Mouse (Mus musculus) stomach, embryonic 14.5 days (tissue): Measurements from ENCODE around the gene Nrn1. TPM values are rescaled to one million over a fixed set of nuclear protein-coding genes. Genes with fewer than 3 reads are reported as not detected.

Experiments
- ATAC-seq: fragments of 200-750 bp; cut with Nextera tagmentation; 2 replicates; pipeline ENCODE4 v1.8.0; 2017; ENCODE audit warnings: low read depth, moderate TSS enrichment; ENCODE audit not compliant: insufficient number of reproducible peaks, insufficient read depth, low FRiP score
- H3K27ac ChIP-seq: fragments of 300-500 bp; sonication (generic); 2 replicates; pipeline ENCODE4 v1.5.1; 2014; ENCODE audit warnings: mild to moderate bottlenecking, low read length, moderate library complexity, mixed read lengths
- H3K27me3 ChIP-seq: fragments of 300-500 bp; sonication (generic); 2 replicates; pipeline ENCODE4 v1.6.1; 2014; ENCODE audit warnings: low read length, control low read depth, mixed read lengths; ENCODE audit not compliant: control insufficient read depth, insufficient read depth
- H3K36me3 ChIP-seq: fragments of 300-500 bp; sonication (generic); 2 replicates; pipeline ENCODE4 v1.6.1; 2014; ENCODE audit warnings: mild to moderate bottlenecking, control low read depth, low read length, moderate library complexity, mixed read lengths; ENCODE audit not compliant: control insufficient read depth, insufficient read depth
- H3K4me1 ChIP-seq: fragments of 300-500 bp; sonication (generic); 2 replicates; pipeline ENCODE4 v1.6.1; 2014; ENCODE audit warnings: low read length, control low read depth, mixed read lengths; ENCODE audit not compliant: control insufficient read depth, insufficient read depth
- H3K4me2 ChIP-seq: fragments of 300-500 bp; sonication (generic); replicated peaks from 2 replicates; pipeline ENCODE4 v1.6.1; 2014; ENCODE audit warnings: low read depth, low read length, control low read depth
- H3K4me3 ChIP-seq: fragments of 300-500 bp; sonication (generic); 2 replicates; pipeline ENCODE4 v1.5.1; 2014; ENCODE audit warnings: low read depth, low read length, control low read depth
- H3K9ac ChIP-seq: fragments of 300-500 bp; sonication (generic); replicated peaks from 2 replicates; pipeline ENCODE4 v1.6.1; 2014; ENCODE audit warnings: low read depth, mild to moderate bottlenecking, control low read depth, low read length, moderate library complexity, mixed read lengths
- H3K9me3 ChIP-seq: fragments of 300-500 bp; sonication (generic); 2 replicates; pipeline ENCODE4 v1.6.1; 2016; ENCODE audit warnings: low read depth, low read length, control low read depth; ENCODE audit not compliant: control insufficient read depth
- WGBS: fragments of 180-500 bp; shearing (Covaris S2); extraction: QIAGEN DNeasy Blood & Tissue Kit; methylation state at CpG from one replicate; pipeline ENCODE4 v1.1.7; 2014; 5-methylcytosine and 5-hydroxymethylcytosine counted together
- polyA plus RNA-seq: library from polyadenylated mRNA; unstranded; fragments of >200 nt; fragmentation: Nextera tagmentation; extraction: Ambion mirVana; gene quantifications from 2 replicates; pipeline ENCODE4 v1.2.1, GENCODE M21; 2014

The Nrn1 gene
- polyA plus RNA-seq, 1 experiment from 2014 or later = 1.8 TPM

- ATAC-seq = no peak
- peak overlapping the region; percentile 37 for H3K4me2 ChIP-seq
- no peak overlapping the region for H3K27ac ChIP-seq
- no peaks in the 10 kb centered on the region for H3K9me3 ChIP-seq
- peak overlapping the region; percentile 20 for H3K4me3 ChIP-seq
- peaks cover 11% of the 10 kb centered on the region for H3K4me1 ChIP-seq
- WGBS = under 1% methylated on average over 34 of the region's 34 CpGs
- H3K9ac ChIP-seq = no peak overlapping the region
- no peaks in the 10 kb centered on the region for H3K36me3 ChIP-seq
- peaks cover 74% of the 10 kb centered on the region for H3K27me3 ChIP-seq
Measured at GRCm38 (mm10) chr13:36726951-36727778, 7.8 kb downstream of the Nrn1 start.

- peaks cover 11% of the 10 kb centered on the region for H3K4me1 ChIP-seq
- no peaks in the 10 kb centered on the region for H3K36me3 ChIP-seq
- ATAC-seq = no peak
- no peak overlapping the region for H3K9ac ChIP-seq
- H3K9me3 ChIP-seq = no peaks in the 10 kb centered on the region
- H3K4me3 ChIP-seq = peak overlapping the region; percentile 20
- H3K27me3 ChIP-seq = peaks cover 77% of the 10 kb centered on the region
- H3K4me2 ChIP-seq = peak overlapping the region; percentile 37
- WGBS = 1% methylated on average over 24 of the region's 24 CpGs
- no peak overlapping the region for H3K27ac ChIP-seq
Measured at GRCm38 (mm10) chr13:36726551-36726950, 8.4 kb downstream of the Nrn1 start.

DNA sequence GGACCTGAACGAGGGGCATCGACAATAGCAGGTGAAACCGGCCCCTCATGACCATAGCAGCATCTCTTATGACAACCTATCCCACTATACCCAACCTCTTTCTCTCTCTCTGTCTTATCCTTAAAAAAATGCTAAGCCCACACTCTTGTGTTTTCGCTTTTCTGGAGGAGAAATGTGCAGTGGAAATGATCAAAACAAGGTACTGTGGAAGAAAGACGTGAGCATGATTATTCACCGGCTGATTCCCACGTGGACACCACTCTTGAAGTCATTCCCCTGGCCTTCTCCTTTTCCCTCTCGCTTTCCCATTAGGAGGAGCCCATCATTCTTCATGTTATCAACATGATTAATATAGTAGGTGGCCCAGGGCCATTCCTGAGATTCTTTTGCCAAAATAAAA is 9.1 kb downstream of the Nrn1 start:
- Histone ChIP-seq H3K9ac (no peak overlapping the region), H3K36me3 (no peaks in the 10 kb centered on the region), H3K9me3 (no peaks in the 10 kb centered on the region), H3K4me3 (no peak overlapping the region), H3K27me3 (peaks cover 71% of the 10 kb centered on the region), H3K27ac (no peak overlapping the region), H3K4me1 (peaks cover 11% of the 10 kb centered on the region), H3K4me2 (no peak overlapping the region)
- ATAC-seq = no peak
- WGBS = 7% methylated on average over 8 of the region's 8 CpGs

GRCm38 (mm10) chr13:36724533-36725470 is 10.1 kb downstream of the Nrn1 start:
- WGBS = 3% methylated on average over 40 of the region's 40 CpGs
- H3K27ac ChIP-seq = no peak overlapping the region
- H3K36me3 ChIP-seq = no peaks in the 10 kb centered on the region
- H3K9ac ChIP-seq = no peak overlapping the region
- peaks cover 11% of the 10 kb centered on the region for H3K4me1 ChIP-seq
- H3K4me2 ChIP-seq = peak overlapping the region; percentile 29
- H3K27me3 ChIP-seq = peaks cover 66% of the 10 kb centered on the region
- ATAC-seq = no peak
- no peaks in the 10 kb centered on the region for H3K9me3 ChIP-seq
- H3K4me3 ChIP-seq = peak overlapping the region; percentile 24

DNA sequence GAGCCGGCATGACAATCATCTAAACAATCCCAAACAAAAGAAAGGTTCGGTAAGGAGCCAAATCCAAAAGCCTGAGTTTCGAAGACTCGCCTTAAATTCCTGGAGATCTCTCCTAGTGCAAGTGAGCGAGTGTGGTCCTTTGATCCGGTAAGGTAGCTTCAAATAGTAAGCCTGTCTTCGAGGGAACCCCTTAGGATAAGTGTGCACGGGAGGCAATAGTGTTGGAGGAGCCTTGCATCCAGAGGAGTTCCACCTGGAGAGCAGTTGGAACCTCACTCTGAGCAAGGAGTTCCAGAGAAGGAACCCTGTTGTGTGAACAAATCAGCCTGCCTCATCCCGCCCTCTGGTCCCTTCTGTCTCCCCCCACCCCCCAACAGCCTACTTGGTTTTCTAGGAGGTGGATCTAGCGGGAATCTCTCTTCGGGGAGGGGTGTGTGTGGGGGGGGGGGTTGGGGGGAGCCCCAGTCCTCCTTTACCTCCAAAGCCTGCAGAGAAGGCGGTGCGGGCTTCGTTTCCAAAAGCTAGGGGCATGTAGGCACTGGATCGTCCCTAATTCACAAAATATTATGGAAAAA is 11.1 kb downstream of the Nrn1 start:
- Histone ChIP-seq H3K4me3 (peak overlapping the region; percentile 24; the same call in 1 of the 2 replicates), H3K9ac (no peak overlapping the region), H3K27ac (no peak overlapping the region), H3K36me3 (no peaks in the 10 kb centered on the region), H3K4me2 (peak overlapping the region; percentile 29; the same call in 1 of the 2 replicates), H3K9me3 (no peaks in the 10 kb centered on the region), H3K27me3 (peaks cover 56% of the 10 kb centered on the region), H3K4me1 (peaks cover 11% of the 10 kb centered on the region)
- no peak for ATAC-seq
- WGBS = 2% methylated on average over 15 of the region's 15 CpGs

DNA sequence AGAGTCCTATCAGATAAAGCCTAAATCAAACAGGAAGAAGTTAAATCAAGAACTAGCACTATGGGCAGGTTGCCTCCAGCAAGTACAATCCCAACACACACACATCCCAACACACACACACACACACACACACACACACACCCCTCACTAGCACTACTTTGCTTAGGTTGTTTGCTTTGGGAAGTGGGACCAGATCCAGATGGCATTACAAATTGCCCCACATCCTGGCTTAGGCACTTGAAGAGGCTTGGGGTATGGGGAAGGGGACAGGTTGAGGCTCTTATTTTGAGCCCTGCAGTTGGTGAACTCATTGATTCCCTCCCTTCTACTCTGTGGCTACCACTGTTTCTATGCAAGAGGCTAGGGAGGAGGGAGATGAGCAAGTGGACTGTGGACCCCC is 12.6 kb downstream of the Nrn1 start:
- Histone ChIP-seq H3K9ac (no peak overlapping the region), H3K36me3 (no peaks in the 10 kb centered on the region), H3K4me2 (no peak overlapping the region), H3K9me3 (no peaks in the 10 kb centered on the region), H3K4me1 (peaks cover 11% of the 10 kb centered on the region), H3K4me3 (no peak overlapping the region), H3K27me3 (peaks cover 44% of the 10 kb centered on the region), H3K27ac (no peak overlapping the region)
- no peak for ATAC-seq

DNA sequence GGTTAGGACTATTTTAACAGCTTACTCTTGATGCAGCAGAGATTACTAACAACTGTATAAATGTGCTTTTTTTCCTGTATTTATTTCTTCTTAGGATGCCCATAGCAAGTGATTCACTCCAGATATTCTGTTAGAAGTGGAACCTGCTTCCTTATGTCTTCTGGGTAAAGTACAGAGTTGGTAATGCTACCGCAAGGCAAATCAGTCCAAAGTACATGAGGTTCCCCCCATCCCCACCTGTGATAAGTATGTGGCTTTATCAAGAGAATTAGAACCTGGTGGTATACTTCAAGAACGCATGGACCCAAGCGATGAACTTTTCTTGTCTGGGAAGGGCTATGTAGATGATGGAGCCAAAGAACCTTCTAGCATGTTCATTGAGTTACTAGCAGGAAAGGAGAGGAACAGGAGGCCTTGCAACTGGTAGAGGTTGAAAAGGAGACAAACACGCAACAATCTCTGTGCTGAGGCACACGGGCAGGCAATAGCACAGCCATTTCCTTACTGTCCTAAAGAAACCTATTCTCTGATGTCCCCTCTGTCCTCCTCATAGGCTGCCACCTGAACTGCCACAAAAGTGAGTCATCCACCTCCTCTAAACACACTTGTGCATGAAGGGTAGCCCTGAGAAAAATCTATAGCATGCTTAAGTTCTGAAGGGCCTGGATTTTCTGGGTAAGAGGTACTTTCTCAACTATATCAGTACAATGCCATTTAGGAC is 14.5 kb downstream of the Nrn1 start:
- no peaks in the 10 kb centered on the region for H3K36me3 ChIP-seq
- H3K4me2 ChIP-seq = no peak overlapping the region
- 90% methylated on average over 5 of the region's 5 CpGs for WGBS
- no peak for ATAC-seq
- H3K27me3 ChIP-seq = peaks cover 32% of the 10 kb centered on the region
- H3K27ac ChIP-seq = no peak overlapping the region
- H3K9me3 ChIP-seq = no peaks in the 10 kb centered on the region
- no peak overlapping the region for H3K4me3 ChIP-seq
- H3K4me1 ChIP-seq = peaks cover 6% of the 10 kb centered on the region; the same call in 1 of the 2 replicates
- H3K9ac ChIP-seq = no peak overlapping the region

GRCm38 (mm10) chr13:36717376-36717775 is 17.6 kb downstream of the Nrn1 start:
- Histone ChIP-seq H3K4me2 (no peak overlapping the region), H3K9ac (no peak overlapping the region), H3K27me3 (peaks cover 4% of the 10 kb centered on the region; the same call in 1 of the 2 replicates), H3K9me3 (no peaks in the 10 kb centered on the region), H3K4me3 (no peak overlapping the region), H3K4me1 (no peaks in the 10 kb centered on the region), H3K36me3 (no peaks in the 10 kb centered on the region), H3K27ac (no peak overlapping the region)
- no peak for ATAC-seq
- WGBS = 80% methylated on average over 3 of the region's 3 CpGs
